Mouse (Mus musculus) lung, postnatal 0 days (tissue): ENCODE results near the gene Ppp1r15b.

ENCODE experiments used
- CTCF ChIP-seq: IDR thresholded peaks from 2 replicates; pipeline ENCODE4 v1.5.1; 2016; ENCODE audit warnings: antibody characterized with exemption, mild to moderate bottlenecking
- EP300 ChIP-seq: IDR thresholded peaks from 2 replicates; pipeline ENCODE4 v1.6.1; 2016; ENCODE audit warnings: antibody characterized with exemption, mild to moderate bottlenecking, control low read depth

DNA sequence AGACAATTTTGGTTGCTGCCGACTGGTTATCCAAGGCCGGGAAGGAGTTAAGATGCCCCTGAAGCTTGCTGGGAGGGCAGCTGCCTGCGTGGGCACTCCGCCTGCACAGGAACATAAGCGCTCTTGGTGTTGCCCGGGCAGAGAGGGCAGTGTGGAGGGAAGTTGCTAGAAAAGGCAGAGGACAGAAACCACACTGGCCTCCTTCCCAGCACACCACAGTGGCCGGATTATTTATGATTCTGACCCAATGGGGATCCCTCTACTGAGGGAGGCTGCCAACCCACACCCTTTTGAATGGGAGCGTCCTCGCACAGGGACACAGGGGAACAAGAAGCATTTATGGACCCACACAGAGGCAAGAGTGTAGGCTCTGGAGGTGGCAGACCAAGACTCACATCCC lies 40.4 kb downstream of the Ppp1r15b start:
- no peak for TF ChIP-seq CTCF
- no peak for TF ChIP-seq EP300
